Mouse (Mus musculus): ENCODE data around the gene Eya2.
A peak's percentile ranks its signal among the peaks of the same experiment; 100 is the strongest.

The Eya2 gene

GRCm38 (mm10) chr2:165703033-165703805, 108.4 kb downstream of the Eya2 start:
- TF ChIP-seq GATA4 (IDR thresholded peaks at IDR 0.05; ENCODE audit: insufficient replicate concordance, low read length): no peak

- no peak for TF ChIP-seq GATA4 (IDR thresholded peaks at IDR 0.05; ENCODE audit: insufficient replicate concordance, low read length)
Observed at GRCm38 (mm10) chr2:165708266-165708665, 113.4 kb downstream of the Eya2 start.

DNA sequence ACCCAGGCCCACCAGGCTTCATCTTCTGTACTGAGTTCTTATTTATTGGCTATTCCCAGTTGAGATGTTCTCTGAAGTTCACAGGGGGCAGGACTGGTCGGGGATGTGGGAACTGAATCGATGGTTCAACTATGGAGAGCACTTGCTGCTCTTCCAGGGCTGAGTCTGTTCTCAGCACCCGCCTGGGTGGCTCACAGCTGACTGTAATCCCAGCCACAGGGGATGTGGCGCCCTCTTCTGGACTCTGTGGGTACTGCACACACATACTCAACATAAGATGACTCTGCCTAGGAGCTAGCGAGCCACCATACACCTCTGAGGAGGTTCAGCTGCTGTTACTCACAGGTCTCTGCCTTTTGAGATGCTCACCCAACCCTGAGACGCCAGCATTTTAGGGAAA, 121.9 kb downstream of the Eya2 start:
- TF ChIP-seq GATA4 (IDR thresholded peaks at IDR 0.05; ENCODE audit: insufficient replicate concordance, low read length): no peak

DNA sequence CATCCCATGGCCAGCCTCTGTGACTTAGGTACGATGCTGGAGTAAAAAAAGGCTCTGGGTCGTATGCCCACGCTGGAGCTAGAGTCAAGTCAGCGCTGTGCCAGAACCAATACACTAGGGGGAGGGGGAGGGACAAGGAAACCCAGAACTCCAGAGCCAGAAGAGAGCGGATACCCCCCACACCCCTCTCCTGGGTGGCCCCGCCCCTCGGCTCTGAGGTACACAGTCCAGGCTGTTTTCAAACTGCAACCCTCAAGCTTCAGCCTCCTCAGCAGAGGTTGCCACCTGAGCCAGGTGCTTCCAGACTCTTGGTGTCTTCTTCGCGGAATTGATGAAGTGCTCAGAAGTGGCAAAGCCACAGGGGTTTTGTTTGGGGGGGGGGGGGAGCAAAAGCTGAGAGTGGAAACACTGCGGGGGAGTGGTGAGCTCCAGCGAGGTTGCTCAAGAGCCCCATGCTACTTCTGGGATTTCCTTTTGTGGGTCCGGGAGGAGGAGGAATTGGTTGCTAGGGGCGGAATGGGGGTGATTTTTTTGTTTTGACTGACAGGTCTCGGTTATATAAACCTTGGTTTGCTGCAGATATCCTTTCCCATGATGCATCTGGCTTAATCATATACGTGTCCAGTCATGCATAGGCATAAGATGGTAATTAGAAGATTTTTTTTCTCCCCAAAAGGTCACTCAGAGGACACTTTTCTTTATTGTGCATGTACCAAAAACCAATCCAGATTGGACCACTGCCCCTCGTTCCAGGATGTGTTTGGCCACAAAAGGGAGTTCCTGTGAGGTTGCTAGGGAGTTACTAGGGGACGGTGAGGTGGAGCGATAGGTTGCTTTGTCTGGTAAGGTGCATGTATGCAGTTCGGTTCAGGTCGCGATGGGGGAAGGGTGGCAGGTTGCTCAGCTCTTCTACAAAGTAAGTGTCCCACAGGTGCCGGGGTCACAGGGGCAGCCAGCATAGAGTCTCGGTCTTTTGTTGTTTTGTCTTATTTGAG, 122.6 kb downstream of the Eya2 start:
- no peak for TF ChIP-seq GATA4 (IDR thresholded peaks at IDR 0.05; ENCODE audit: insufficient replicate concordance, low read length)

GRCm38 (mm10) chr2:165719382-165719781, 124.5 kb downstream of the Eya2 start:
- no peak for TF ChIP-seq GATA4 (IDR thresholded peaks at IDR 0.05; ENCODE audit: insufficient replicate concordance, low read length)

DNA sequence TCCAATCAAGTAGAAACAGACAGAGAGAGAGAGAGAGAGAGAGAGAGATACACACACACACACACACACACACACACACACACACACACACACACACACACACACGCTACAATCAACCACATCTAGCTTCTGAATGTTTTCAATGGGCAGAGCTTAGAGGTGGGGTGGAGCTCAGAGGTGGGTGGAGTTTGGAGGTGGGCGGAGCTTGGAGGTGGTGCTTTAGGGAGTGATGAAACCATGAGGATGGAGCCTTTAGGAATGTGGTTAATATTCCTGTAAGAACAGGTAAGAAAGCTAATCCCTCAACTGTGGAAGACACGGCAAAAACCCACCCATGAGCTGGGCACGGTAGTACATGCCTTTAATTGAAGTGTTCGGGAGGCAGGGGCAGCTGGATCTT, 127.1 kb downstream of the Eya2 start:
- no peak for TF ChIP-seq GATA4 (IDR thresholded peaks at IDR 0.05; ENCODE audit: insufficient replicate concordance, low read length)

- TF ChIP-seq GATA4 (IDR thresholded peaks at IDR 0.05; ENCODE audit: insufficient replicate concordance, low read length): no peak
Observed at GRCm38 (mm10) chr2:165732552-165733238, 137.9 kb downstream of the Eya2 start.

- TF ChIP-seq GATA4 (IDR thresholded peaks at IDR 0.05; ENCODE audit: insufficient replicate concordance, low read length): no peak
Observed at GRCm38 (mm10) chr2:165733701-165734100, 138.9 kb downstream of the Eya2 start.

GRCm38 (mm10) chr2:165736297-165736696, 141.5 kb downstream of the Eya2 start:
- TF ChIP-seq GATA4 (IDR thresholded peaks at IDR 0.05; ENCODE audit: insufficient replicate concordance, low read length): no peak

GRCm38 (mm10) chr2:165740381-165740780, 145.5 kb downstream of the Eya2 start:
- TF ChIP-seq GATA4 (IDR thresholded peaks at IDR 0.05; ENCODE audit: insufficient replicate concordance, low read length): no peak

DNA sequence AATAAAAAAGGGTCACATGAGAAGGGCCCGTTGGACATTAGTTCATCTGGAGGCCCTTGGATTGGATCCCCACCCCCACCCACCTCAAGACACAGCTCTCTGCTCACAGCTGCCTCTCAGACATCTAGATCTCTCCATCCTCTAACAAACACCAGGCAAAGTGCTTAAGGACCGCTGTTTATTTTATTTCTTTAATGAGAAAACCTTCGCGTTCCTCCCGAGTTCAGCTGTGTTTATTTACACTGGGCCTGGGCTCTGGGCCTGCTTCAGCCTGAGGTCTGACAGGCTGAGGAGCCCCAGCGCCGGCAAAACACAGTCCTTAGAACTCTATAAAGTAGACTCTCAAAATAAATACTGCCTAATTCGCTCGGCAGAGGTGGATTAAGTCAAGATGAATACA, 146.2 kb downstream of the Eya2 start:
- TF ChIP-seq GATA4 (IDR thresholded peaks at IDR 0.05; ENCODE audit: insufficient replicate concordance, low read length): no peak

DNA sequence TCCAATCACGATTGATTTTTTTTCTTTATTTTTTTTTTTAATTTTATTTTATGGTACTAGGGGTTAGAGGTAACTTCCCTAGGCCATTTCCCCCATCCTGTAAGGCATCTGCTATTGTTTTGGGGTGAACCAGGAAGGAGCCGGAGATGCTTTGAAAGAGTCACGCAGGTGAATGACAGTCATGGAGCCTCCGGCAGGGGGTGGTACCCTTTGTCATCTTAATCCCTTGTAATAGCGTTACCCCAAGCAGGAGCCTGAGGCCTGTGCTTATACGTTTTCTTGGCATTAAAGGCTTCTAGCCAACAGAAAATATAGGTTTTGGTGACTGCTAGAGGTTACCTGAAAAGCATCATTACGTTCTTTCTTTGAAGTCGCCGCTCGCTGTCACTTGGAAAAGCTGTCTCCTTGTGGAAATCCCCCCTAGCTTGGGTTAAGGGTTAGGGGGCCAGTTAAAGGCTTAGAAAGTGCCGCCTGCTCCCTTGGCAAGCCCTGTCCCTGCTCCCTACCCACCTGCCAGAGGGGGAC, 146.8 kb downstream of the Eya2 start:
- TF ChIP-seq GATA4 (IDR thresholded peaks at IDR 0.05; ENCODE audit: insufficient replicate concordance, low read length): no peak

DNA sequence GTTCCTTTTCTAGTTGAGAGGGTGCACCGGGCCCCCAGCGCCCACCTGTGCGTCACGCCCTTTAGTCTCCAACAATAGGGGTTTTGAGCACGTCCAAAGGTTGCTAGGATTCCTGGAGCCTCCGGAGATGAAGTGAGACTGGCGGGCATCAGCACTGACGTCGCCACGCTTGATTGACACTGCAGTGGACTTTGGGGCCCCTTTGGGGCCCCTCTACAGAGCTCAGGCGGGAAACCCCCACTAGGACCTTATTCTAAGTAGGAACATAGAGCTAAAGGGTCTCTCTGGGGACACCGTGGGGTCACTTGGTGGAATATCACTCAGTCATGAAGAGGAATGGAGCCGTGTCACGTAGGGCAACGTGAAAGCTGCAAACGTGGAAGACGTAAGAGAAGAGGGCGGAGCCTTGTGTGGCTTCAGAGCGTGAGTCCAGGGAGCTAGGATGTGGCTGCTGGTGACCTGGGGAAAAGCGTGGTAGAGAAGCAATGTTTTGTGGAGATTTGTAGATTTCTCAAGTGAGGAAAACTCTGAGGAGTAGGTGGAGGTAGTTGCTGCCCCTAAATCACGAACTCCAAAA, 147.5 kb downstream of the Eya2 start:
- TF ChIP-seq GATA4 (IDR thresholded peaks at IDR 0.05; ENCODE audit: insufficient replicate concordance, low read length): no peak

- 0 out of 2 replicates have a peak, but pooled peaks have one; percentile 43 for TF ChIP-seq GATA4 (IDR thresholded peaks at IDR 0.05; ENCODE audit: insufficient replicate concordance, low read length)
Observed at GRCm38 (mm10) chr2:165745306-165746098, 150.7 kb downstream of the Eya2 start.

Data from liver, adult (tissue).